Mouse (Mus musculus) liver, embryonic 14.5 days (tissue): Measurements from ENCODE around the gene Pign. TPM values are rescaled to one million over a fixed set of nuclear protein-coding genes. Genes with fewer than 3 reads are reported as not detected.

Experiments used
- ATAC-seq: fragments of 200-750 bp; cut with Nextera tagmentation; 2 replicates; pipeline ENCODE4 v1.8.0; 2017; ENCODE audit warnings: moderate number of reproducible peaks, mild to moderate bottlenecking, moderate library complexity; ENCODE audit not compliant: insufficient read depth
- DNase-seq, 3 experiments: peaks; one replicate each; pipeline ENCODE4 v3.0.0-alpha.2; 2012 to 2013; ENCODE audit warnings: low read depth in 3 of 3, low spot score in 3 of 3
- H3K27ac ChIP-seq: fragments of 300-500 bp; sonication (generic); 2 replicates; pipeline ENCODE4 v1.5.1; 2014; ENCODE audit warnings: moderate library complexity, mild to moderate bottlenecking, control low read depth, inconsistent platforms
- H3K27me3 ChIP-seq: fragments of 300-500 bp; sonication (generic); 2 replicates; pipeline ENCODE4 v1.6.1; 2014; ENCODE audit warnings: mild to moderate bottlenecking, low read length, moderate library complexity; ENCODE audit not compliant: control insufficient read depth, insufficient read depth
- H3K36me3 ChIP-seq: fragments of 300-500 bp; sonication (generic); replicated peaks from 2 replicates; pipeline ENCODE4 v1.6.1; 2014; ENCODE audit warnings: low read depth; ENCODE audit not compliant: control insufficient read depth, insufficient read depth
- H3K4me1 ChIP-seq, 2 experiments: fragments of 200-500 bp in 1 of 2; fragments of 300-500 bp in 1 of 2; sonication (generic) in 1 of 2; replicated peaks; 2 replicates each; pipeline ENCODE4 v1.6.1; 2012 to 2014; ENCODE audit warnings: antibody characterized with exemption in 1 of 2, inconsistent platforms in 1 of 2, low read length in 1 of 2; ENCODE audit not compliant: control insufficient read depth in 2 of 2, insufficient read depth in 2 of 2
- H3K4me2 ChIP-seq: fragments of 300-500 bp; sonication (generic); 2 replicates; pipeline ENCODE4 v1.6.1; 2014; ENCODE audit warnings: low read depth, mild to moderate bottlenecking, control low read depth, moderate library complexity
- H3K4me3 ChIP-seq, 2 experiments: fragments of 200-500 bp in 1 of 2; fragments of 300-500 bp in 1 of 2; sonication (generic) in 1 of 2; 2 replicates each; pipeline ENCODE4 v1.5.1; 2012 to 2014; ENCODE audit warnings: low read depth in 2 of 2, low read length in 2 of 2, mild to moderate bottlenecking in 2 of 2, control low read depth in 1 of 2, inconsistent platforms in 1 of 2, moderate library complexity in 1 of 2; ENCODE audit not compliant: insufficient read depth in 1 of 2
- H3K9ac ChIP-seq: fragments of 300-500 bp; sonication (generic); replicated peaks from 2 replicates; pipeline ENCODE4 v1.6.1; 2014; ENCODE audit warnings: mild to moderate bottlenecking, control low read depth, moderate library complexity
- H3K9me3 ChIP-seq: fragments of 300-500 bp; sonication (generic); 2 replicates; pipeline ENCODE4 v1.6.1; 2016; ENCODE audit warnings: low read length, mixed read lengths; ENCODE audit not compliant: control insufficient read depth
- CTCF ChIP-seq: IDR thresholded peaks from 2 replicates; pipeline ENCODE4 v1.5.1; 2016; ENCODE audit warnings: antibody characterized with exemption, low read depth, control low read depth
- EP300 ChIP-seq: IDR thresholded peaks from 2 replicates; pipeline ENCODE4 v1.6.1; 2016; ENCODE audit warnings: antibody characterized with exemption, low read depth
- WGBS: fragments of 180-500 bp; shearing (Covaris S2); extraction: QIAGEN DNeasy Blood & Tissue Kit; methylation state at CpG from one replicate; pipeline ENCODE4 v1.1.7; 2014; ENCODE audit not compliant: insufficient replicate concordance; 5-methylcytosine and 5-hydroxymethylcytosine counted together
- polyA plus RNA-seq, 2 experiments: library from polyadenylated mRNA; depleted of rRNA in 1 of 2; stranded (reverse) in 1 of 2; unstranded in 1 of 2; fragments of >200 nt; fragmentation: Nextera tagmentation in 1 of 2; extraction: Ambion mirVana in 1 of 2; gene quantifications; 2 replicates each; pipeline versions ENCODE4 v1.2.1 to v1.2.3; 2012 to 2014

The Pign gene
- polyA plus RNA-seq, 2 experiments = 5.1 to 5.5 TPM

DNA sequence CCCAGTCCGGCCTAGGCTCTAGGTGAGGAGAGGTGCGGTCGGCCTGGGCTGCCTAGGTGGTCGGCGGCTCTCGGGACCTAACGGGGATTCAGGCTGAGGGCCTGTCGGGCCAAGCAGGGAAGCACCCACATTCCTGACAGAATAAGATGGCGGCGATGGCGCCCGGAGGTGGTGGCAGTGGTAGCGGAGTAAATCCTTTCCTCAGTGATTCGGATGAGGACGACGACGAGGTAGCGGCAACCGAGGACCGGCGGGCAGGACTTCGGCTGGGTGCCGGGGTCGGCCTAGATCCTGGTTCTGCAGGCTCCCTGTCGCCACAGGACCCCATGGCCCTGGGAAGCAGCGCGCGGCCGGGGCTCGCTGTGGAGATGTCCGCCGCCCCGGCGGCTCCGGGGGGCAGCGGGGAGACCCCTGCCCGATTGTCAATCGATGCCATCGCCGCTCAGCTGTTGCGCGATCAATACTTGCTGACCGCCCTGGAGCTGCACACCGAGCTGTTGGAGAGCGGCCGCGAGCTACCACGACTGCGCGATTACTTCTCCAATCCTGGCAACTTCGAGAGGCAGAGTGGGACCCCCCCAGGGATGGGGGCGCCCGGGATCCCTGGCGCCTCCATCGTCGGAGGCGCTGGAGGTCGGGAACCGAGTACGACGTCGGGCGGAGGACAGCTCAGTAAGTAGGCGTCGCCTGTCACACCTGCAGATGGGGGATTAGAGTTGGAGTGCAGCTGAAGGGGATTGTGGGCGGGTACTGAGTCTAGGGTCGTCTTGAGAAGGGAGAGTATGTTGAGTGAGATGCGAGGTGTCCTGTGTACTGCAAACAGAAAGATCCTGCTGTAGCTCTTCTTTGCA lies 710 bp upstream of the Pign start:
- H3K4me2 ChIP-seq = peak overlapping the region; percentile 80
- H3K36me3 ChIP-seq = no peaks in the 10 kb centered on the region
- peaks cover 3 to 5% of the 10 kb centered on the region in 2 experiments; a peak in 1 of 4 replicates for H3K4me1 ChIP-seq
- H3K27me3 ChIP-seq = no peaks in the 10 kb centered on the region
- no peaks in the 10 kb centered on the region for H3K9me3 ChIP-seq
- no peak; the same call in 1 of the 2 replicates for TF ChIP-seq EP300
- TF ChIP-seq CTCF = no peak
- H3K4me3 ChIP-seq = peak overlapping the region; percentile 88 to 92
- DNase-seq (peak in 2 of 3 experiments; percentile 2 to 15), ATAC-seq (peak; percentile 12)
- H3K27ac ChIP-seq = peak overlapping the region; percentile 19
- peak overlapping the region; percentile 82 for H3K9ac ChIP-seq
- under 1% methylated on average over 68 of the region's 68 CpGs for WGBS

DNA sequence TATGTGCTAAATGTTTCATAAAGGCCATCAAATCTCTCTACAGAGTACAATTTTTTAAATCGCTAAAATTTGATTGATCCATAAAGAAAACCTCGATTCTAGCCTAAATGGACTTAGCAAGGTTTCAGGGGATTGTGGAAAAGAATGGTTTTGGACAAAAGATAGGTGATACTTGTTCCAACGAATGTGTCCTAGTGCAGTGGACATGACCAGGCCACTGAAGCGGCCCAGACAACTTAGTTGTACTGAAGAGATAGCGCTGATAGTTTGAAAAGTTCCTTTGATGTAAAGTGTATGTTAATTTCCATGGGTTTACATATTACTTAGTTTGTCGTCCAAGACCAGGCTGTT lies 682 bp downstream of the Pign start:
- H3K27me3 ChIP-seq = no peaks in the 10 kb centered on the region
- H3K4me1 ChIP-seq = peaks cover 3 to 5% of the 10 kb centered on the region in 2 experiments; a peak in 1 of 4 replicates
- H3K9me3 ChIP-seq = no peaks in the 10 kb centered on the region
- H3K36me3 ChIP-seq = no peaks in the 10 kb centered on the region
- 4% methylated on average over 6 of the region's 6 CpGs for WGBS
- peak overlapping the region; percentile 41 for H3K27ac ChIP-seq
- TF ChIP-seq EP300 (no peak), CTCF (no peak)
- H3K4me3 ChIP-seq = peak overlapping the region; percentile 85 to 92
- DNase-seq (peak in 1 of 3 experiments; percentile 7), ATAC-seq (no peak)
- peak overlapping the region; percentile 60 for H3K9ac ChIP-seq
- H3K4me2 ChIP-seq = peak overlapping the region; percentile 76

DNA sequence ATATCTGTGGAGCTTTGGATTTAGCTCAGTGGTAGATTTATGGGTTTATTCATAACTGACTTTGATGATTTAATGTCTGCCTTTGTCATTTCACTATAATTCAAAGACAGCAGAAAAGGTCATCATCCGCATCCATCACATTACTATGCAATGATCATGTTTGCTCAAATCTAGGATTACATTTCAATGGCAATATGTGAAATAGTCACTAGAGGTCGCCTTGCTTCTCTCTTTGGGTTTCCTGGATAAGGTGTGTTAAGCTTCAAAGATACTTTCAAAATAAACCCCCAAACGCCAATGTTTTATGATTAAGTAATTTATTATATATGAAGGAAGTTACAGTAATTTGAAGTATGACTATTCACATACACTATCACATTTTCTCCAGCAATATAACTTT lies 3.5 kb downstream of the Pign start:
- H3K9me3 ChIP-seq = no peaks in the 10 kb centered on the region
- H3K27ac ChIP-seq = no peak overlapping the region
- H3K27me3 ChIP-seq = no peaks in the 10 kb centered on the region
- WGBS = 23% methylated on average over 3 of the region's 3 CpGs
- no peak overlapping the region for H3K9ac ChIP-seq
- peaks cover 2 to 3% of the 10 kb centered on the region in 2 experiments; a peak in 1 of 4 replicates for H3K4me1 ChIP-seq
- ATAC-seq = no peak
- DNase-seq = peak; percentile 33 to 61 (median 54)
- H3K4me3 ChIP-seq = no peak overlapping the region
- no peak overlapping the region for H3K4me2 ChIP-seq
- peaks cover 5% of the 10 kb centered on the region; the same call in 1 of the 2 replicates for H3K36me3 ChIP-seq
- no peak for TF ChIP-seq EP300
- TF ChIP-seq CTCF = peak; percentile 67

DNA sequence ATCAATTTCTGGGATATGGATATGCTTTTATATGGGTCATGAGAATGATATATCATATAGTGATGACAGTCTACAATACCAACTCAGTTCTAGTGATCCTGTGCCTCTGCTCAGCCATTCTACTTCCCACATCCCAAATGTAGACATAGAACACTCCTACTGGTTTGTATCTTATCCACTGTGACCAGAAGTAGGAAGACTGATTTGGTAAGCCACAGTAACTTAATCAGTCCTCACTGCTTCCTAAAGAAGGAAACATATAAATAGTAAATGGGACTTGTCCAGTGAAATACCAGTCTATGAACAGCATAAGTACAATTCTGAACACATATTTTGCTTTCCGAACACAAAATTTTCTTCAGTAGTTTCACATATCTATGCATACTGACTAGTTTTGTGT lies 9.5 kb downstream of the Pign start:
- H3K9ac ChIP-seq = no peak overlapping the region
- no peaks in the 10 kb centered on the region for H3K9me3 ChIP-seq
- DNase-seq (no peak), ATAC-seq (no peak)
- no peak overlapping the region for H3K27ac ChIP-seq
- H3K36me3 ChIP-seq = peaks cover 5% of the 10 kb centered on the region
- no peaks in the 10 kb centered on the region for H3K27me3 ChIP-seq
- TF ChIP-seq CTCF (no peak), EP300 (no peak)
- H3K4me2 ChIP-seq = no peak overlapping the region
- no peaks in the 10 kb centered on the region for H3K4me1 ChIP-seq
- WGBS = 69% methylated on average over 1 of the region's 1 CpGs
- no peak overlapping the region for H3K4me3 ChIP-seq

DNA sequence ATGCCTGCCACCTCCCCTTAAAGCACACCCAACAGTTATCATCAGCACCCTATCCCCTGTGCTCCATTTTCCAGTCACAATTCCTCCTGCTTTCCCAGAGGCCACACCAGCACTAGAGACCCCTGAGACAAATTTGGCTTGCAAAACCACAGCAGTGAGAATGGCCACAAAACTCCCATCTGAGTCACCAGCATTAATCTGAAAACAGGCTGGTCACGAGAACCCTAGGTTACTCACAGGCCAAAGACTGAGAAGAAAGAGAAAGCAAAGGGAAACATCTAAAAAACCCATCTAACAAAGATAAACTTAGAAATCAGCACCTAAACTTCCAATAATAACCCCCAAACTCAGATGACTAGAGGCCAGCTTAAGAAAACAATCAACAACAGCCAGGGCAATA lies 12.8 kb downstream of the Pign start:
- no peak overlapping the region for H3K4me2 ChIP-seq
- H3K9me3 ChIP-seq = no peaks in the 10 kb centered on the region
- 53% methylated on average over 1 of the region's 1 CpGs for WGBS
- DNase-seq (no peak), ATAC-seq (no peak)
- H3K9ac ChIP-seq = no peak overlapping the region
- no peak for TF ChIP-seq EP300
- TF ChIP-seq CTCF = no peak
- no peaks in the 10 kb centered on the region for H3K4me1 ChIP-seq
- peaks cover 10% of the 10 kb centered on the region for H3K36me3 ChIP-seq
- H3K27me3 ChIP-seq = no peaks in the 10 kb centered on the region
- H3K4me3 ChIP-seq = no peak overlapping the region
- H3K27ac ChIP-seq = no peak overlapping the region
